Mouse (Mus musculus) kidney, postnatal 4 days (tissue): ENCODE measurements around the gene Gapt.
A peak's percentile ranks its signal among the peaks of the same experiment; 100 is the strongest.

Experiments used
- DNase-seq, 2 experiments: peaks; one replicate each; pipeline ENCODE4 v3.0.0; 2021; ENCODE audit warnings: mixed read lengths in 2 of 2

Gene Gapt

GRCm38 (mm10) chr13:110342602-110343001 is 14.4 kb downstream of the Gapt start:
- DNase-seq, result no peak

GRCm38 (mm10) chr13:110332958-110333597 is 23.9 kb downstream of the Gapt start:
- no peak for DNase-seq

- DNase-seq, result peak; percentile 1 to 2
These were observed 38.3 kb downstream of the Gapt start for GRCm38 (mm10) chr13:110318746-110319145.

- no peak for DNase-seq
These were observed 49.8 kb downstream of the Gapt start for GRCm38 (mm10) chr13:110307188-110307587.
